29 mouse cellular contexts compared by ENCODE assay signal in the genomic region with DNA sequence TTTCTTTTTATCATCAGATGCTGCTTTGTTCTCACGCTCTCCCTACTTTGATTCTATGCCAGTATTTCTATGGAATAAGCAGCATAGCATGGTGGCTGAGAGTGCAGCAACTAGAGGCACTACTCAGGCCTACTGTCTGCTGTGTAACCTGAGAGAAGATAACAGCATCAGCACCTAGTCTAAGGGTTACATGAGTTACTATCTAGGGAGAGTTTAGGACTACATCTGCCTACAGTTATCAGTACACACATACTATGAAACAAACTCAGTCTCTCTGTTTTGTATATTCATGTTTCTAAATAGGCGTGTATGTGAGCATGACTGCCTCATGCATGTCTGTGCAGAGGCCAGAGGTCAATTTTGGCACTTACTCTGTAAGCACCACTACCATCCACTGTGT.
DNase-seq lines count a peak whose midpoint lies in the region; ATAC-seq lines count a peak whose summit lies in the region.
"Had no signal": no experiment of that assay in that cellular context is flagged by ENCODE, and none has a peak within 500 bp of the region (broad histone marks: within the 10 kb centered on the region; RNA-seq: fewer than 3 reads in every experiment).

No protein-coding gene starts in this region.

- peak overlapping the region; percentile 53 for H3K27ac ChIP-seq in liver, embryonic 15.5 days (replicated peaks)
- H3K27ac ChIP-seq: hindbrain, embryonic 14.5 days; kidney, embryonic 15.5 days; left cerebral cortex, adult 2 months; limb, embryonic 12.5 days; macrophage had no signal

- no peaks in the 10 kb centered on the region for H3K27me3 ChIP-seq in liver, embryonic 15.5 days
- H3K27me3 ChIP-seq: CH12.LX; forebrain, embryonic 13.5 days; kidney, embryonic 15.5 days; limb, embryonic 12.5 days; Patski had no signal

- H3K4me3 ChIP-seq in liver, embryonic 15.5 days (replicated peaks) = no peak overlapping the region
- H3K4me3 ChIP-seq: forebrain, embryonic 13.5 days; kidney, embryonic 15.5 days; left cerebral cortex, adult 2 months; limb, embryonic 12.5 days had no signal

- 40% methylated on average over 2 of the region's 2 CpGs for WGBS in liver, embryonic 15.5 days (ENCODE audit: insufficient replicate concordance)

- peak; percentile 27 for DNase-seq in cerebellum, adult 9-10 months
- DNase-seq in cerebellum, adult 18-20 months = no peak
- DNase-seq in heart, adult 9 months (ENCODE audit: low spot score in 2 of 2) = no peak
- DNase-seq in urinary bladder, postnatal 36 days (ENCODE audit: low spot score in 2 of 2) = no peak
- DNase-seq: adrenal gland, postnatal 10 days; cerebellum, adult 11 months; cerebellum, postnatal 10 days; gastrocnemius, postnatal 25 days; heart, adult 11 months; heart, postnatal 36 days; kidney, adult 18-20 months; kidney, postnatal 25 days; lung, adult 18-20 months; right cerebral cortex, postnatal 4 days had no signal

- peaks cover 15% of the 10 kb centered on the region for H3K4me1 ChIP-seq in liver, embryonic 15.5 days (replicated peaks)
- H3K4me1 ChIP-seq: kidney, embryonic 15.5 days; limb, embryonic 12.5 days had no signal

- no peaks in the 10 kb centered on the region for H3K9me3 ChIP-seq in liver, embryonic 15.5 days (replicated peaks)
- H3K9me3 ChIP-seq: forebrain, embryonic 13.5 days; kidney, embryonic 15.5 days; limb, embryonic 12.5 days had no signal

- H3K9ac ChIP-seq in liver, embryonic 15.5 days = no peak overlapping the region
- H3K9ac ChIP-seq: forebrain, embryonic 13.5 days; hindbrain, embryonic 14.5 days; kidney, embryonic 15.5 days; limb, embryonic 12.5 days had no signal

- H3K4me2 ChIP-seq in liver, embryonic 15.5 days = peak overlapping the region; percentile 9
- H3K4me2 ChIP-seq: forebrain, embryonic 13.5 days; heart, embryonic 11.5 days; hindbrain, embryonic 14.5 days; kidney, embryonic 15.5 days; limb, embryonic 12.5 days; midbrain, embryonic 11.5 days had no signal

- H3K36me3 ChIP-seq in liver, embryonic 15.5 days (replicated peaks) = no peaks in the 10 kb centered on the region
- H3K36me3 ChIP-seq: kidney, embryonic 15.5 days; limb, embryonic 12.5 days had no signal

- peak; percentile 56 for ATAC-seq in erythroblast, adult 5-6 weeks (replicated peaks; ENCODE audit: low FRiP score, poor library complexity, severe bottlenecking)
- ATAC-seq in liver, embryonic 15.5 days (ENCODE audit: insufficient read depth) = peak; percentile 87
- ATAC-seq in megakaryocyte-erythroid progenitor cell, adult 5-6 weeks (replicated peaks; ENCODE audit: low FRiP score, low TSS enrichment, poor library complexity, severe bottlenecking) = peak; percentile 86
- ATAC-seq: forebrain, embryonic 13.5 days; lung, postnatal 0 days; midbrain, embryonic 16.5 days; Patski had no signal
